Comparison of ENCODE assay signal across 11 mouse cellular contexts in the genomic region with DNA sequence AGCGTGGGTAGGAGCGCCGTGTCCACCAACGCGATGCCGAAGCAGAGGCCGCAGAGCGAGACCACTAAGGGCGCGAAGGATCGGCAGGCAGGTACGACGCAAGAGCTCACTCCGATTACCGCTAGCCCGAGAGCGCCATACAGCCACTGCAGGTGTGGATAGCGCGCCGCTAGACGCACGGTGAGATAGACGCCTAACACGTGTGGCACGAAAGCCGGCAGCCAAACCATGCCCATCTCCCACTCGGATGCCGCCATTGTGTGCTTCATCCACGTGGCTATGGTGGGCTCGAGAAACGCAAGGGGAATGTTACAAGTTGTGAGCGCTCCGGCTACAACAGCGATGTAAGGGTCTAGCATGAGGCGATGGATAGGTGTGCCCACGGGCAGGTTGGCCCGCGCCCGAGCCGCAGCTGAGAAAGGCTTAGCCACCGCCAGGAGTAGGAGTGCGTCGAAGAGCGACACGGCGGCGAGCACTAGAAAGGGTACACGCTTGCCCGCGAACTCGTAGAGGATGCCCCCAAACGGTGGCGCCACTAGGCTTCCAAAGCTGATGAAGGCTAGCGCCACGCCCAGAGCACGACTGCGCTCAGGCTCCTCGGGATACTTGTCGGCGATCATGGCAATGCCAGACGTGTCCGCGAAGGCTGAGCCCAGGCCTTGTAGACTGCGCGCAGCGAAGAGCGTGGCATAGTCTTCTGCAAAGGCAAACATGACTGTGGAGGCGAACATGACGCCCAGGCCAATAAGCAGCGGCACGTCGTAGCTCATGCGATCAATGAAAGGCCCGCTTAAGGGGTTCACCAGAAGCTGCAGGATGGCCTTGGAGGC. TPM values are rescaled to one million over a fixed set of nuclear protein-coding genes. Genes with fewer than 3 reads are reported as not detected.
DNase-seq lines count a peak whose midpoint lies in the region; ATAC-seq and TF ChIP-seq lines count a peak whose summit lies in the region.
"Had no signal": no experiment of that assay in that cellular context is flagged by ENCODE, and none has a peak within 500 bp of the region (broad histone marks: within the 10 kb centered on the region; RNA-seq: fewer than 3 reads in every experiment).

No protein-coding gene starts in this region.

- TF ChIP-seq CTCF in testis, adult 2 months (IDR thresholded peaks at IDR 0.05; ENCODE audit: control insufficient read depth, insufficient read depth, insufficient replicate concordance, low read depth, low read length) = no peak

- peak overlapping the region; percentile 32 for H3K4me2 ChIP-seq in forebrain, embryonic 12.5 days
- peak overlapping the region; percentile 60; the same call in 1 of the 2 replicates for H3K4me2 ChIP-seq in limb, embryonic 14.5 days (replicated peaks; ENCODE audit: low read depth, low read length, severe bottlenecking)
- peak overlapping the region; percentile 52; the same call in 1 of the 2 replicates for H3K4me2 ChIP-seq in stomach, embryonic 16.5 days (ENCODE audit: low read depth, low read length)

- WGBS in forebrain, embryonic 12.5 days = 2% methylated on average over 74 of the region's 74 CpGs
- 2% methylated on average over 68 of the region's 74 CpGs for WGBS in limb, embryonic 14.5 days
- WGBS in stomach, embryonic 16.5 days = 4% methylated on average over 74 of the region's 74 CpGs

- H3K9me3 ChIP-seq in forebrain, embryonic 12.5 days = no peaks in the 10 kb centered on the region; the same call in 1 of the 2 replicates
- H3K9me3 ChIP-seq in limb, embryonic 14.5 days (ENCODE audit: control insufficient read depth, low read length) = no peaks in the 10 kb centered on the region
- H3K9me3 ChIP-seq in stomach, embryonic 16.5 days (replicated peaks; ENCODE audit: control insufficient read depth, low read length) = no peaks in the 10 kb centered on the region

- H3K4me1 ChIP-seq in testis, adult 2 months (ENCODE audit: control insufficient read depth, insufficient read depth, low read length) = peaks cover 16% of the 10 kb centered on the region
- peaks cover 29% of the 10 kb centered on the region for H3K4me1 ChIP-seq in forebrain, embryonic 12.5 days
- 0 out of 2 replicates have a peak, but pooled peaks cover 5% of the 10 kb centered on the region for H3K4me1 ChIP-seq in limb, embryonic 14.5 days (ENCODE audit: control insufficient read depth, insufficient read depth, low read length)
- H3K4me1 ChIP-seq in stomach, embryonic 16.5 days (ENCODE audit: control insufficient read depth, insufficient read depth, low read length) = peaks cover 11% of the 10 kb centered on the region; the same call in 1 of the 2 replicates

- H3K4me3 ChIP-seq in testis, adult 2 months (ENCODE audit: control insufficient read depth, low read depth, low read length) = peak overlapping the region; percentile 5
- peak overlapping the region; percentile 44 for H3K4me3 ChIP-seq in forebrain, embryonic 12.5 days (replicated peaks)
- H3K4me3 ChIP-seq in limb, embryonic 14.5 days (replicated peaks; ENCODE audit: low read length) = peak overlapping the region; percentile 37; the same call in 1 of the 2 replicates
- H3K4me3 ChIP-seq in stomach, embryonic 16.5 days (replicated peaks; ENCODE audit: low read length) = peak overlapping the region; percentile 29
- H3K4me3 ChIP-seq: gastrocnemius, adult 2 months had no signal

- ATAC-seq in forebrain, embryonic 12.5 days (ENCODE audit: low FRiP score) = no peak
- ATAC-seq in limb, embryonic 14.5 days (ENCODE audit: low FRiP score, low read depth) = no peak
- no peak for ATAC-seq in stomach, embryonic 16.5 days (ENCODE audit: insufficient read depth, low FRiP score)
- no peak for ATAC-seq in frontal cortex, adult (ENCODE audit: low TSS enrichment)
- ATAC-seq: Patski had no signal

- TF ChIP-seq POLR2A in testis, adult 2 months (IDR thresholded peaks at IDR 0.05; ENCODE audit: control insufficient read depth, low read depth, low read length) = no peak
- TF ChIP-seq POLR2A in limb, embryonic 14.5 days (IDR thresholded peaks at IDR 0.05; ENCODE audit: borderline replicate concordance, extremely low read depth, insufficient read depth, insufficient read length) = no peak

- peaks cover 2% of the 10 kb centered on the region; the same call in 1 of the 2 replicates for H3K27me3 ChIP-seq in testis, adult 2 months (ENCODE audit: control insufficient read depth, insufficient read depth, low read length)
- peaks cover 97% of the 10 kb centered on the region for H3K27me3 ChIP-seq in forebrain, embryonic 12.5 days
- H3K27me3 ChIP-seq in limb, embryonic 14.5 days (ENCODE audit: control insufficient read depth, insufficient read depth, low read length) = peaks cover 87% of the 10 kb centered on the region
- H3K27me3 ChIP-seq in stomach, embryonic 16.5 days (ENCODE audit: control insufficient read depth, insufficient read depth, low read length) = peaks cover 81% of the 10 kb centered on the region

- H3K9ac ChIP-seq in forebrain, embryonic 12.5 days = no peak overlapping the region
- no peak overlapping the region for H3K9ac ChIP-seq in limb, embryonic 14.5 days (ENCODE audit: low read depth, low read length, severe bottlenecking)
- no peak overlapping the region for H3K9ac ChIP-seq in stomach, embryonic 16.5 days (ENCODE audit: low read length)

- no peak for DNase-seq in testis, postnatal 10 days (ENCODE audit: low spot score)
- DNase-seq in limb, embryonic 14.5 days (ENCODE audit: low spot score) = no peak
- no peak for DNase-seq in lung, postnatal 4 days
- no peak for DNase-seq in spleen, adult 12 weeks (ENCODE audit: low spot score)
- DNase-seq: gastrocnemius, adult 2 months had no signal

- no peak overlapping the region for H3K27ac ChIP-seq in testis, adult 2 months (ENCODE audit: control insufficient read depth, insufficient read depth, low read depth, low read length)
- no peak overlapping the region for H3K27ac ChIP-seq in forebrain, embryonic 12.5 days
- no peak overlapping the region for H3K27ac ChIP-seq in limb, embryonic 14.5 days (replicated peaks; ENCODE audit: low read depth, low read length)
- no peak overlapping the region for H3K27ac ChIP-seq in stomach, embryonic 16.5 days (ENCODE audit: low read length)
- H3K27ac ChIP-seq: gastrocnemius, adult 2 months; kidney, postnatal 0 days had no signal

- H3K36me3 ChIP-seq in testis, adult 2 months (ENCODE audit: control insufficient read depth, insufficient read depth, low read length) = no peaks in the 10 kb centered on the region
- H3K36me3 ChIP-seq in forebrain, embryonic 12.5 days (replicated peaks) = no peaks in the 10 kb centered on the region
- H3K36me3 ChIP-seq in limb, embryonic 14.5 days (ENCODE audit: control insufficient read depth, insufficient read depth, low read length) = no peaks in the 10 kb centered on the region
- H3K36me3 ChIP-seq in stomach, embryonic 16.5 days (ENCODE audit: control insufficient read depth, insufficient read depth, low read length) = no peaks in the 10 kb centered on the region

RNA-seq across cellular contexts. Expression of gene Slc18a3, which starts 1.2 kb away (rescaled TPM):
- polyA plus RNA-seq in testis, adult 2 months (2012; rRNA removed) = 3.0 and 3.1 TPM in 2 replicates
- polyA plus RNA-seq in forebrain, embryonic 12.5 days (2016; fragmentation: Nextera tagmentation; extraction: Ambion mirVana) = 0.13 and 0.50 TPM in 2 replicates
- polyA plus RNA-seq in limb, embryonic 14.5 days (2012; rRNA removed) = 0.04 and 0.14 TPM in 2 replicates
- polyA plus RNA-seq in limb, embryonic 14.5 days (2014; fragmentation: Nextera tagmentation; extraction: Ambion mirVana) = not detected in 2 replicates
- polyA plus RNA-seq in stomach, embryonic 16.5 days (2015; fragmentation: Nextera tagmentation; extraction: Ambion mirVana) = 4.5 and 4.8 TPM in 2 replicates
- polyA plus RNA-seq: kidney, postnatal 0 days; Patski had no signal

RNA-seq across cellular contexts. Expression of gene Chat, which starts 2.4 kb away (rescaled TPM):
- 0.05 and 0.10 TPM in 2 replicates for polyA plus RNA-seq in testis, adult 2 months (2012; rRNA removed)
- 0.08 and 0.14 TPM in 2 replicates for polyA plus RNA-seq in forebrain, embryonic 12.5 days (2016; fragmentation: Nextera tagmentation; extraction: Ambion mirVana)
- polyA plus RNA-seq in limb, embryonic 14.5 days (2012; rRNA removed) = 0.03 TPM in 1 of 2 replicates, not detected in the other
- polyA plus RNA-seq in limb, embryonic 14.5 days (2014; fragmentation: Nextera tagmentation; extraction: Ambion mirVana) = not detected in 2 replicates
- polyA plus RNA-seq in stomach, embryonic 16.5 days (2015; fragmentation: Nextera tagmentation; extraction: Ambion mirVana) = 0.76 and 0.95 TPM in 2 replicates
- polyA plus RNA-seq: kidney, postnatal 0 days; Patski had no signal

RNA-seq across cellular contexts. Expression of gene Ercc6, which starts 49.9 kb away (rescaled TPM):
- polyA plus RNA-seq in testis, adult 2 months (2012; rRNA removed) = 5.5 and 8.0 TPM in 2 replicates
- polyA plus RNA-seq in forebrain, embryonic 12.5 days (2016; fragmentation: Nextera tagmentation; extraction: Ambion mirVana) = 30.4 and 36.9 TPM in 2 replicates
- polyA plus RNA-seq in limb, embryonic 14.5 days (2012; rRNA removed) = 12.2 and 12.8 TPM in 2 replicates
- 15.0 and 19.3 TPM in 2 replicates for polyA plus RNA-seq in limb, embryonic 14.5 days (2014; fragmentation: Nextera tagmentation; extraction: Ambion mirVana)
- 14.7 and 18.7 TPM in 2 replicates for polyA plus RNA-seq in stomach, embryonic 16.5 days (2015; fragmentation: Nextera tagmentation; extraction: Ambion mirVana)
